Mouse (Mus musculus) lung, postnatal 0 days (tissue): ENCODE data around the gene Apopt1. TPM values are rescaled to one million over a fixed set of nuclear protein-coding genes. Genes with fewer than 3 reads are reported as not detected.

Experiments used
- ATAC-seq: fragments of 200-750 bp; cut with Nextera tagmentation; 2 replicates; pipeline ENCODE4 v1.8.0; 2017; ENCODE audit warnings: moderate library complexity
- DNase-seq: peaks from one replicate; pipeline ENCODE4 v3.0.0-alpha.2; 2016; ENCODE audit warnings: low spot score
- H3K27ac ChIP-seq: fragments of 300-500 bp; sonication (generic); 2 replicates; pipeline ENCODE4 v1.5.1; 2014; ENCODE audit warnings: antibody characterized with exemption, mild to moderate bottlenecking, low read length, mixed read lengths
- H3K27me3 ChIP-seq: fragments of 300-500 bp; sonication (generic); replicated peaks from 2 replicates; pipeline ENCODE4 v1.6.1; 2014; ENCODE audit warnings: low read length, mixed read lengths; ENCODE audit not compliant: insufficient read depth
- H3K36me3 ChIP-seq: fragments of 300-500 bp; sonication (generic); 2 replicates; pipeline ENCODE4 v1.6.1; 2014; ENCODE audit warnings: low read length, mixed read lengths; ENCODE audit not compliant: insufficient read depth
- H3K4me1 ChIP-seq: fragments of 300-500 bp; sonication (generic); 2 replicates; pipeline ENCODE4 v1.6.1; 2014; ENCODE audit warnings: antibody characterized with exemption, low read depth, low read length, mixed read lengths; ENCODE audit not compliant: insufficient read depth
- H3K4me2 ChIP-seq: fragments of 300-500 bp; sonication (generic); replicated peaks from 2 replicates; pipeline ENCODE4 v1.6.1; 2014; ENCODE audit warnings: low read depth, mild to moderate bottlenecking, low read length, moderate library complexity, mixed read lengths
- H3K4me3 ChIP-seq: fragments of 300-500 bp; sonication (generic); 2 replicates; pipeline ENCODE4 v1.5.1; 2014; ENCODE audit warnings: low read depth, low read length
- H3K9ac ChIP-seq: fragments of 300-500 bp; sonication (generic); replicated peaks from 2 replicates; pipeline ENCODE4 v1.6.1; 2014; ENCODE audit warnings: low read depth, mild to moderate bottlenecking
- H3K9me3 ChIP-seq: fragments of 300-500 bp; sonication (generic); 2 replicates; pipeline ENCODE4 v1.6.1; 2016; ENCODE audit warnings: low read length, mixed read lengths
- CTCF ChIP-seq: IDR thresholded peaks from 2 replicates; pipeline ENCODE4 v1.5.1; 2016; ENCODE audit warnings: antibody characterized with exemption, mild to moderate bottlenecking
- EP300 ChIP-seq: IDR thresholded peaks from 2 replicates; pipeline ENCODE4 v1.6.1; 2016; ENCODE audit warnings: antibody characterized with exemption, mild to moderate bottlenecking, control low read depth
- WGBS: fragments of 180-500 bp; shearing (Covaris S2); extraction: QIAGEN DNeasy Blood & Tissue Kit; methylation state at CpG from one replicate; pipeline ENCODE4 v1.1.7; 2014; 5-methylcytosine and 5-hydroxymethylcytosine counted together
- polyA plus RNA-seq: library from polyadenylated mRNA; unstranded; fragments of >200 nt; fragmentation: Nextera tagmentation; extraction: Ambion mirVana; gene quantifications from 2 replicates; pipeline ENCODE4 v1.2.1, GENCODE M21; 2015

The Apopt1 gene
- polyA plus RNA-seq, 1 experiment from 2014 or later, result 42.3 TPM

DNA sequence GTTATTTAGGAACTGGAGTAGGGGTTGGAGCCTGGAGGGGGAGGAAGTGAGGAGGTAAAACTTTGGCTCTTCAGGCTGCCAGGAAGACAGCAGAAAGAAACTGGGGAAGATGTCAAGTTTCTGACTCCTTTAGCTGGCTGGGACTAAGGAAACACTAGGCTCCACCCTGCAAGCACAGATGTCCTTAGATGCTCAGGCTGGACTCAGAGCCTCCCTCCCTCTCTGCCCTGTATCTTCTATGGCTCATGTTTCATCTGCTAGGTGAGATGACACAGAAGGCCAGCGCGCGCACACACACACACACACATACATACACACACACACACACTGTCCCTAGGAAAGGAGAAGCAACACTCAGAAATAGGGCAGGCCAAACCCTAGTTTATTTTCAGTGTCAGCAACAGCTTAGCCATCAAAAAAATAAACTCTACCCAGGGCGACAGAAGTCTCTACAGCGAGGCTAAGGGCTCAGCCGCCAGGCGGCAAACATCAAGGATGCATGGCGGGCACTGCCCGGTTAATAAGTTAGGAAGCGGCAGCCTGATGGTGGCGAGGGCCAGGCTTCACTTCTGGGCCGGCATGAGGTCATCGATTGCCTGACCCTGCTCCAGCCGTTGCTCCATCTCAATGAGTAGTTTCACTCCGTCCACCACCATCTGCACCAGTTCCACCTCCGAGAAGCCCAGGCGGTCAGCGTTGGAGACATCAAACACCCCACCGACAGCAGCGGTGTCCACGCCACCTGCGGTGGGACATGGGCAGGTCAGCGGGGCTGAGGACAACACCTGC lies 43.9 kb upstream of the Apopt1 start:
- Histone ChIP-seq H3K9ac (no peak overlapping the region), H3K27ac (peak overlapping the region; percentile 86), H3K4me1 (peaks cover 29% of the 10 kb centered on the region; the same call in 1 of the 2 replicates), H3K9me3 (no peaks in the 10 kb centered on the region), H3K36me3 (no peaks in the 10 kb centered on the region), H3K4me3 (no peak overlapping the region), H3K4me2 (peak overlapping the region; percentile 39; the same call in 1 of the 2 replicates), H3K27me3 (peaks cover 20% of the 10 kb centered on the region; the same call in 1 of the 2 replicates)
- 60% methylated on average over 23 of the region's 23 CpGs for WGBS
- ATAC-seq (peak; percentile 6), DNase-seq (peak; percentile 73)
- 0 out of 2 replicates have a peak, but pooled peaks have one; percentile 17 for TF ChIP-seq CTCF
- TF ChIP-seq EP300, result no peak

DNA sequence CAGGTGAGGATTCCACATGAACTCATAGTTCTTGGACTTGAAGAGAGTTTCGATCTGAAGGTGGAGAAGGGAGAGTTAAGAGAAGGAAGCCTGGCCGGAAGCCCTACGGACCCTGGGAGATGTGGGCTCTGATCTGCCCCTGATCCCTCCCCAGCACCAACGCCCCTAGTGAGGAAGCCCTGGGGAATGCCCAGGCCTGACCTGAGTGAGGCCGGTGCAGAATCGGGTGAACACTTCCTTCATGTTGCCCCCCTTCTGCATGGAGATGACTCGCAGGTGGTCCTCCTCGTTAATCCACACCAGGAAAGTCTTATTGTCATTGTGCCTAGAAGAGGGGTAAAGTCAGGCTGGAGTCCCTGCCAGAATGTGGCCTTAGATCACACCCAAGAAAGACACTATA lies 43.1 kb upstream of the Apopt1 start:
- ATAC-seq, result no peak

DNA sequence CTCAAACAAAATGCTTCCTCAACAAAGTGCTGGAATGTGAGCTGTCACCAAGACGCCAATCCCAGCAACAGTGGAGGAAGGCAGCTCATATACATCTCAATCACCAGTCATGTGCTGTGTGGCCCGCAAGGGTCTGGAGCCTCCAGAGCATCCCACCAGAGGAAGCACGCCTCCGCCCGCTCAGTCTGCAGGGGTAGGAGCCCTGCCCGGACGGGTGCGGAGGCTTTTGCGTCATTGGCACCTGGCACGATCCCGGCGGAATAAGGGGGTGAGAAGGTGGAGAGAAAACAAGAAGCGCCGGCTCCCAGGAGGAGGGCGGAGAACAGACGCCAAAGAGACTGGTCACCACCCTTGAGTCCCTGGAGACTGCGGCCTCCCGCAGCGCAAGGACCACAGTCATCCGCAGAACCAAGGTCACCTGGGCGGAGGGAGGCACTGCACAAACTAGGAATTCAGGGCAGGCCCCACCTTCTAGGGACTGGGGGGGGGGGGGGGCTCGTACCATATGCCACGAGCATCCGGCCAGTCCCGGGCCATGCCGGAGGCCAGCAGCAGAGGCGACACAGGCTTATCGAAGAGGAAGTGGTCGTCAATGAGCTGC lies 42.6 kb upstream of the Apopt1 start:
- TF ChIP-seq CTCF (no peak), EP300 (no peak)
- H3K9ac ChIP-seq, result no peak overlapping the region
- peak overlapping the region; percentile 14; the same call in 1 of the 2 replicates for H3K27ac ChIP-seq
- no peaks in the 10 kb centered on the region for H3K9me3 ChIP-seq
- 17% methylated on average over 26 of the region's 29 CpGs for WGBS
- ATAC-seq (peak; percentile 38), DNase-seq (peak; percentile 72)
- peak overlapping the region; percentile 47 for H3K4me3 ChIP-seq
- no peaks in the 10 kb centered on the region for H3K36me3 ChIP-seq
- H3K4me2 ChIP-seq, result peak overlapping the region; percentile 84
- H3K4me1 ChIP-seq, result peaks cover 23% of the 10 kb centered on the region; the same call in 1 of the 2 replicates
- H3K27me3 ChIP-seq, result peaks cover 20% of the 10 kb centered on the region; the same call in 1 of the 2 replicates

More for the DNA sequence above, 43.1 kb upstream of the Apopt1 start:
- no peak for DNase-seq
- Histone ChIP-seq H3K27me3 (peaks cover 20% of the 10 kb centered on the region; the same call in 1 of the 2 replicates), H3K36me3 (no peaks in the 10 kb centered on the region), H3K9ac (no peak overlapping the region), H3K4me2 (no peak overlapping the region), H3K27ac (0 out of 2 replicates have a peak overlapping the region, but pooled peaks have one; percentile 14), H3K4me3 (no peak overlapping the region), H3K4me1 (peaks cover 23% of the 10 kb centered on the region; the same call in 1 of the 2 replicates), H3K9me3 (no peaks in the 10 kb centered on the region)
- no peak for TF ChIP-seq EP300
- 62% methylated on average over 8 of the region's 8 CpGs for WGBS

DNA sequence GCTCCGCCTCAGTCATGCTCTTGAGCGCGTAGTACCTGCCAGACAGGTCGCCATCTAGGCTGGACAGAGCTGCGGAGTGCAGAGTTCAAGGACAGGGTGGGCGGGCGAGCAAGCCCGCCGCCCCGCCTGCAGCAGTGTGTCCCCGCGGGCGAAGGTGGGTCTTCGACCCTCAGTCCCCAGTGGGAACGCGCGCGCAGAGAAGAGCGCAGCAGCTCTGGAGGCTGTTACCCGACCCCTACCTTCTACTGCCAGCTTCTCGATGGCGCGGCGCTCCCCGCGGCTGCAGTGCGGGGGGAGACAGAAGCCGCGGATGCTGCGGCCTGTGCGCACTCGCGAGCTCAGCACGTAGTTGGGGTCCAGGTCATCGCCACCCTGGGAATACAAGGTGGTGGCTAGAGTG lies 42.1 kb upstream of the Apopt1 start:
- WGBS, result 4% methylated on average over 35 of the region's 35 CpGs
- Histone ChIP-seq H3K27ac (no peak overlapping the region), H3K4me1 (peaks cover 23% of the 10 kb centered on the region; the same call in 1 of the 2 replicates), H3K27me3 (peaks cover 20% of the 10 kb centered on the region; the same call in 1 of the 2 replicates), H3K9me3 (no peaks in the 10 kb centered on the region), H3K9ac (peak overlapping the region; percentile 29; the same call in 1 of the 2 replicates), H3K4me3 (peak overlapping the region; percentile 47), H3K36me3 (no peaks in the 10 kb centered on the region), H3K4me2 (peak overlapping the region; percentile 84)
- DNase-seq (no peak), ATAC-seq (no peak)
- TF ChIP-seq CTCF, result no peak
- no peak for TF ChIP-seq EP300

DNA sequence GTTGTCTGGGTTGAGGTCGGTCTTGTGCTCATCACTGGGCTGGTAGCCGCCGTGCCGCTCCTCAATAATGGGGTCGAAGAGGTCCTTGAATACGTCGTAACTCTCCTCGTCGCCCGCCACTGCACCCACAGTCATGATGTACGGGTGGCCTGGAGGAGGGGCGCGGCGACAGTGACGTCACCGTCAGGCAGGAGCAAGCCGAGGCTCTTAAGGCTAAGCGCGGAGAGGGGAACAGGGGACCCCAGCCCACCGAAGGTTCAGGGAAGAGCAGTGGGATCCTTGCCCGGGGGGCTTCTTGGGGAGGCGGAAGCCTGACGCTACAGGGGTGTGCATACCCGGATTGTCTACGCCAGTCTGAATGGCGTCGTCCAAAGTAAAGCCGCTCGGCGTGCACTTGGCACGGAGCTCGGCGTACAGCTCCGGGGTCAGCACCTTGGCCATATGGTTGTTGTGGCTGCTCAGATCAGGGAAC lies 41.6 kb upstream of the Apopt1 start:
- peak; percentile 41 for DNase-seq
- H3K27ac ChIP-seq, result no peak overlapping the region
- H3K4me3 ChIP-seq, result peak overlapping the region; percentile 47
- peak overlapping the region; percentile 84 for H3K4me2 ChIP-seq
- peak overlapping the region; percentile 29; the same call in 1 of the 2 replicates for H3K9ac ChIP-seq
- H3K27me3 ChIP-seq, result peaks cover 20% of the 10 kb centered on the region; the same call in 1 of the 2 replicates
- 2% methylated on average over 34 of the region's 34 CpGs for WGBS
- no peaks in the 10 kb centered on the region for H3K9me3 ChIP-seq
- ATAC-seq, result peak; percentile 16
- no peaks in the 10 kb centered on the region for H3K36me3 ChIP-seq
- TF ChIP-seq EP300 (no peak), CTCF (no peak)
- peaks cover 23% of the 10 kb centered on the region; the same call in 1 of the 2 replicates for H3K4me1 ChIP-seq

DNA sequence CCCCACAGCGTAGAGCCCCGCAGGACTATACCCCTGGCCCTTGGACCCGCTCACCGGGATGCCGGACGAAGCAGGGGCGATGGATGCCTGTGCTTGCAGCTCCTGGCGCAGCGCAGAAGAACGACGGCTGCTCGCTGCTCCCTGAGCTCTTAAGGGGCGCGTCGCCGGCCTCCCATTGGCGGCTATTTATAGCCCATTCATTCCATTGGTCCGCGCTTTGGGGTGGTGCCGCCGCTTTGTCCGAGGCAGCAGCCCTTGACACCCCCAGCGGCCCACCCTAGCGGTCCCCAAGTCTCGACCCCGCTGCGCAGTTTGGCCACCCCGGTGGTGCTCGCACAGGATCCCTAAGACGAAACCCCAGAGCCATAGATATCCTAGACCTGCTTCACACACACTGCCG lies 40.9 kb upstream of the Apopt1 start, which contains the start of gene Ckb:
Ckb (minus strand) TSS at position 163 of the 400 bp plus-strand sequence.
- Histone ChIP-seq H3K9me3 (no peaks in the 10 kb centered on the region), H3K9ac (peak within 1 kb of the TSS; percentile 29; the same call in 1 of the 2 replicates), H3K4me3 (peak within 1 kb of the TSS; percentile 47), H3K4me1 (peaks cover 25% of the 10 kb centered on the region; the same call in 1 of the 2 replicates), H3K27me3 (peaks cover 20% of the 10 kb centered on the region; the same call in 1 of the 2 replicates), H3K4me2 (peak within 1 kb of the TSS; percentile 84), H3K36me3 (no peaks in the 10 kb centered on the region), H3K27ac (no peak within 1 kb of the TSS)
- TF ChIP-seq CTCF, result no peak
- under 1% methylated on average over 31 of the region's 31 CpGs for WGBS
- peak; percentile 59 for ATAC-seq
- DNase-seq, result peak; percentile 78
